Mouse (Mus musculus): ENCODE measurements around the gene Myadm. TPM values are rescaled to one million over a fixed set of nuclear protein-coding genes. Genes with fewer than 3 reads are reported as not detected.

The Myadm gene
- total and polyA plus RNA-seq, 3 experiments: 4.4 to 22.6 (median 4.6) TPM

DNA sequence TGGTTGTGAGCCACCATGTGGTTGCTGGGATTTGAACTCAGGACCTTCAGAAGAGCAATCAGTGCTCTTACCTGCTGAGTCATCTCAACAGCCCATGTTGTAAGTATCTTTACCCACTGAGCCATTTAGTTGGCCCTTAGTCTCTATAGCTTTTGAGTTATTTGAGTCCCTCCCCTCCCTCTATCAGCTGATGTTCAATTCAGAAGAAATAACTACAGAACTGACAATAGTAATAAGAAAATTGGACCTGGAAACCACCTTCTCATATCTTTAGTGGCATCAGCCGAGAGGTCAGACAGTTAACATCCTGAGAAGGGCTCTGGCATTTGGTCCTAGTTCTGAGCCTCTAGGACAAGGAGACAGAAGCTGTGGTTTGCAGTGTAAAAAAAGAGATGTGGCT is 5.9 kb downstream of the Myadm start:
- Histone ChIP-seq H3K9me3 (replicated peaks; ENCODE audit: low read length) (no peaks in the 10 kb centered on the region), H3K27me3 (replicated peaks) (no peaks in the 10 kb centered on the region), H3K4me2 (ENCODE audit: insufficient read depth, low read depth, poor library complexity, severe bottlenecking) (no peak overlapping the region), H3K79me2 (replicated peaks; ENCODE audit: control insufficient read depth, extremely low read depth, insufficient read depth, poor library complexity, severe bottlenecking) (no peaks in the 10 kb centered on the region), H3K4me3 (replicated peaks in 1 of 3; ENCODE audit: low read depth in 2 of 3, low read length in 2 of 3, poor library complexity in 1 of 3) (no peak overlapping the region), H3K27ac (ENCODE audit: insufficient read depth, low read depth) (no peak overlapping the region), H3K36me3 (replicated peaks in 1 of 2; ENCODE audit: control insufficient read depth in 1 of 2, insufficient read depth in 1 of 2, low read length in 1 of 2) (peaks cover 11 to 36% of the 10 kb centered on the region in 2 experiments), H3K9ac (ENCODE audit: insufficient read depth, low read depth) (no peak overlapping the region), H3K4me1 (ENCODE audit: control insufficient read depth in 1 of 2, insufficient read depth in 2 of 2) (peaks cover 4 to 61% of the 10 kb centered on the region in 2 experiments)
- no peak for DNase-seq (ENCODE audit: extremely low read depth)
- in situ Hi-C loops (cut with MboI; ENCODE audit: low pct_ligation_motif_present, low pct_unique_long_range_greater_than_20kb, low sequenced_read_pairs) (no loop called here), dilution Hi-C loops (cut with MboI; ENCODE audit: extremely low pct_ligation_motif_present, extremely low pct_unique_long_range_greater_than_20kb, low sequenced_read_pairs) (no loop called here)
- TF ChIP-seq SIN3A (IDR thresholded peaks at IDR 0.05; ENCODE audit: low read length) (no peak), TBP (conservative IDR thresholded peaks at IDR 0.05; ENCODE audit: low read depth, low read length) (0 out of 2 replicates have a peak, but pooled peaks have one; percentile 23)

- Histone ChIP-seq H3K79me2 (replicated peaks; ENCODE audit: control insufficient read depth, extremely low read depth, insufficient read depth, poor library complexity, severe bottlenecking) (no peaks in the 10 kb centered on the region), H3K27me3 (replicated peaks) (no peaks in the 10 kb centered on the region), H3K9me3 (replicated peaks; ENCODE audit: low read length) (no peaks in the 10 kb centered on the region), H3K4me3 (replicated peaks in 1 of 3; ENCODE audit: low read depth in 2 of 3, low read length in 2 of 3, poor library complexity in 1 of 3) (no peak overlapping the region), H3K27ac (ENCODE audit: insufficient read depth, low read depth) (no peak overlapping the region), H3K36me3 (replicated peaks in 1 of 2; ENCODE audit: control insufficient read depth in 1 of 2, insufficient read depth in 1 of 2, low read length in 1 of 2) (peaks cover 11 to 40% of the 10 kb centered on the region in 2 experiments), H3K9ac (ENCODE audit: insufficient read depth, low read depth) (no peak overlapping the region), H3K4me1 (ENCODE audit: control insufficient read depth in 1 of 2, insufficient read depth in 2 of 2) (peaks cover 4 to 61% of the 10 kb centered on the region in 2 experiments), H3K4me2 (ENCODE audit: insufficient read depth, low read depth, poor library complexity, severe bottlenecking) (no peak overlapping the region)
- dilution Hi-C loops (cut with MboI; ENCODE audit: extremely low pct_ligation_motif_present, extremely low pct_unique_long_range_greater_than_20kb, low sequenced_read_pairs) (no loop called here), in situ Hi-C loops (cut with MboI; ENCODE audit: low pct_ligation_motif_present, low pct_unique_long_range_greater_than_20kb, low sequenced_read_pairs) (no loop called here)
- no peak for TF ChIP-seq TBP (conservative IDR thresholded peaks at IDR 0.05; ENCODE audit: low read depth, low read length)
- TF ChIP-seq ZNF384 (IDR thresholded peaks at IDR 0.05; ENCODE audit: low read depth, low read length): peak; percentile 62; the same call in 1 of the 2 replicates
- DNase-seq (ENCODE audit: extremely low read depth): peak; percentile 34
Measured at GRCm38 (mm10) chr7:3295321-3296110, 6.6 kb downstream of the Myadm start.

DNA sequence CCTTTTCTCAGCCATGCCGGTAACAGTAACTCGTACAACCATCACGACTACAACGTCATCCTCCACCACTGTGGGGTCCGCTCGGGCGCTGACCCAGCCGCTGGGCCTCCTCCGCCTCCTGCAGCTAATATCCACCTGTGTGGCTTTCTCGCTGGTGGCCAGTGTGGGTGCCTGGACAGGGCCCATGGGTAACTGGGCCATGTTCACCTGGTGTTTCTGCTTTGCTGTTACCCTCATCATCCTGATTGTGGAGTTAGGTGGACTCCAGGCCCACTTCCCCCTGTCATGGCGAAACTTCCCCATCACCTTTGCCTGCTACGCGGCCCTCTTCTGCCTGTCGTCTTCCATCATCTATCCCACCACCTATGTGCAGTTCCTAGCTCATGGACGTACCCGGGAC is 7.8 kb downstream of the Myadm start:
- H3K27me3 ChIP-seq (replicated peaks): no peaks in the 10 kb centered on the region

More for the DNA sequence above, 7.8 kb downstream of the Myadm start:
- in situ Hi-C loops (cut with MboI; ENCODE audit: low pct_ligation_motif_present, low pct_unique_long_range_greater_than_20kb, low sequenced_read_pairs) (no loop called here), dilution Hi-C loops (cut with MboI; ENCODE audit: extremely low pct_ligation_motif_present, extremely low pct_unique_long_range_greater_than_20kb, low sequenced_read_pairs) (no loop called here)
- Histone ChIP-seq H3K9me3 (replicated peaks; ENCODE audit: low read length) (no peaks in the 10 kb centered on the region), H3K4me1 (ENCODE audit: control insufficient read depth in 1 of 2, insufficient read depth in 2 of 2) (peaks cover 0 to 49% of the 10 kb centered on the region in 2 experiments; a peak in 2 of 4 replicates), H3K4me3 (replicated peaks in 1 of 3; ENCODE audit: low read depth in 2 of 3, low read length in 2 of 3, poor library complexity in 1 of 3) (no peak overlapping the region), H3K9ac (ENCODE audit: insufficient read depth, low read depth) (no peak overlapping the region), H3K36me3 (replicated peaks in 1 of 2; ENCODE audit: control insufficient read depth in 1 of 2, insufficient read depth in 1 of 2, low read length in 1 of 2) (peaks cover 11 to 43% of the 10 kb centered on the region in 2 experiments), H3K79me2 (replicated peaks; ENCODE audit: control insufficient read depth, extremely low read depth, insufficient read depth, poor library complexity, severe bottlenecking) (no peaks in the 10 kb centered on the region), H3K4me2 (ENCODE audit: insufficient read depth, low read depth, poor library complexity, severe bottlenecking) (no peak overlapping the region), H3K27ac (ENCODE audit: insufficient read depth, low read depth) (no peak overlapping the region)
- DNase-seq (ENCODE audit: extremely low read depth): no peak
- no peak for TF ChIP-seq JUN (IDR thresholded peaks at IDR 0.05; ENCODE audit: insufficient read depth, low read depth, low read length)
- TF ChIP-seq MAZ (IDR thresholded peaks at IDR 0.05; ENCODE audit: low read depth, low read length): no peak
- TF ChIP-seq TBP (conservative IDR thresholded peaks at IDR 0.05; ENCODE audit: low read depth, low read length): no peak
- TF ChIP-seq MAFK (IDR thresholded peaks at IDR 0.05; ENCODE audit: insufficient replicate concordance, low read length): no peak
- TF ChIP-seq NELFE (IDR thresholded peaks at IDR 0.05; ENCODE audit: low read depth, low read length): no peak
- no peak for TF ChIP-seq USF2 (conservative IDR thresholded peaks at IDR 0.05; ENCODE audit: low read depth, low read length)
- no peak for TF ChIP-seq POLR2A (IDR thresholded peaks at IDR 0.05; ENCODE audit: low read depth, low read length)
- no peak for TF ChIP-seq CTCF (conservative IDR thresholded peaks at IDR 0.05 in 1 of 2, IDR thresholded peaks at IDR 0.05 in 1 of 2; ENCODE audit: low read depth in 2 of 2, low read length in 2 of 2)
- TF ChIP-seq MAX (IDR thresholded peaks at IDR 0.05; ENCODE audit: low read length): no peak
